Mouse (Mus musculus) hindbrain, embryonic 14.5 days (tissue): Measurements from ENCODE around the gene Ybey. TPM values are rescaled to one million over a fixed set of nuclear protein-coding genes. Genes with fewer than 3 reads are reported as not detected.

Experiments
- ATAC-seq: fragments of 200-750 bp; cut with Nextera tagmentation; 2 replicates; pipeline ENCODE4 v1.8.0; 2017; ENCODE audit warnings: moderate number of reproducible peaks, mild to moderate bottlenecking, moderate TSS enrichment, moderate library complexity; ENCODE audit not compliant: low FRiP score
- DNase-seq: peaks from one replicate; pipeline ENCODE4 v3.0.0-alpha.2; 2015; ENCODE audit warnings: low spot score
- H3K27ac ChIP-seq: fragments of 300-500 bp; sonication (generic); 2 replicates; pipeline ENCODE4 v1.5.1; 2014; ENCODE audit warnings: mild to moderate bottlenecking, moderate library complexity
- H3K27me3 ChIP-seq: fragments of 300-500 bp; sonication (generic); 2 replicates; pipeline ENCODE4 v1.6.1; 2014; ENCODE audit warnings: mild to moderate bottlenecking, low read length, mixed read lengths; ENCODE audit not compliant: control insufficient read depth, insufficient read depth
- H3K36me3 ChIP-seq: fragments of 300-500 bp; sonication (generic); replicated peaks from 2 replicates; pipeline ENCODE4 v1.6.1; 2014; ENCODE audit not compliant: control insufficient read depth, insufficient read depth
- H3K4me1 ChIP-seq: fragments of 300-500 bp; sonication (generic); replicated peaks from 2 replicates; pipeline ENCODE4 v1.6.1; 2014; ENCODE audit warnings: antibody characterized with exemption, low read length, mixed read lengths; ENCODE audit not compliant: control insufficient read depth, insufficient read depth
- H3K4me2 ChIP-seq: fragments of 300-500 bp; sonication (generic); replicated peaks from 2 replicates; pipeline ENCODE4 v1.6.1; 2014; ENCODE audit warnings: mild to moderate bottlenecking, moderate library complexity
- H3K4me3 ChIP-seq: fragments of 300-500 bp; sonication (generic); replicated peaks from 2 replicates; pipeline ENCODE4 v1.5.1; 2014; ENCODE audit warnings: mild to moderate bottlenecking, low read length
- H3K9ac ChIP-seq: fragments of 300-500 bp; sonication (generic); 2 replicates; pipeline ENCODE4 v1.6.1; 2014
- H3K9me3 ChIP-seq: fragments of 300-500 bp; sonication (generic); 2 replicates; pipeline ENCODE4 v1.6.1; 2016; ENCODE audit warnings: low read length; ENCODE audit not compliant: control insufficient read depth
- WGBS: fragments of 180-500 bp; shearing (Covaris S2); extraction: QIAGEN DNeasy Blood & Tissue Kit; methylation state at CpG from one replicate; pipeline ENCODE4 v1.1.7; 2014; 5-methylcytosine and 5-hydroxymethylcytosine counted together
- polyA plus RNA-seq: library from polyadenylated mRNA; unstranded; fragments of >200 nt; fragmentation: Nextera tagmentation; extraction: Ambion mirVana; gene quantifications from 2 replicates; pipeline ENCODE4 v1.2.1, GENCODE M21; 2014

Ybey gene
- polyA plus RNA-seq: 5.1 and 5.3 TPM in 2 replicates

- peak; percentile 99 for ATAC-seq
- H3K4me2 ChIP-seq: peak within 1 kb of the TSS; percentile 76
- WGBS: 2% methylated on average over 55 of the region's 55 CpGs
Observed at GRCm38 (mm10) chr10:76468203-76469162, at the start of gene Ybey, which contains the start of gene Mcm3ap. Gene Ybey, minus strand, starts transcription at chr10:76469114. Gene Mcm3ap, plus strand, starts transcription at chr10:76468927.

GRCm38 (mm10) chr10:76512965-76513583, 44.2 kb upstream of the Ybey start:
- H3K36me3 ChIP-seq: peaks cover 71% of the 10 kb centered on the region

More at GRCm38 (mm10) chr10:76468203-76469162, at the start of gene Ybey, which contains the start of gene Mcm3ap:
- Histone ChIP-seq H3K27ac (peak within 1 kb of the TSS; percentile 86), H3K36me3 (peaks cover 46% of the 10 kb centered on the region), H3K27me3 (no peaks in the 10 kb centered on the region), H3K9me3 (no peaks in the 10 kb centered on the region), H3K4me1 (peaks cover 3% of the 10 kb centered on the region; the same call in 1 of the 2 replicates), H3K4me3 (peak within 1 kb of the TSS; percentile 83), H3K9ac (peak within 1 kb of the TSS; percentile 91)
- peak; percentile 91 for DNase-seq

GRCm38 (mm10) chr10:76505865-76506264, 37.0 kb upstream of the Ybey start:
- Histone ChIP-seq H3K9ac (no peak overlapping the region), H3K4me2 (no peak overlapping the region), H3K36me3 (peaks cover 86% of the 10 kb centered on the region), H3K27me3 (no peaks in the 10 kb centered on the region), H3K4me3 (no peak overlapping the region), H3K27ac (no peak overlapping the region), H3K4me1 (no peaks in the 10 kb centered on the region), H3K9me3 (no peaks in the 10 kb centered on the region)
- ATAC-seq (no peak), DNase-seq (no peak)
- WGBS: 97% methylated on average over 7 of the region's 7 CpGs

More at GRCm38 (mm10) chr10:76512965-76513583, 44.2 kb upstream of the Ybey start:
- no peak overlapping the region for H3K4me2 ChIP-seq
- 44% methylated on average over 5 of the region's 5 CpGs for WGBS
- no peak overlapping the region for H3K9ac ChIP-seq
- DNase-seq (peak; percentile 71), ATAC-seq (peak; percentile 53; the same call in 1 of the 2 replicates)
- H3K4me3 ChIP-seq: no peak overlapping the region
- no peaks in the 10 kb centered on the region for H3K9me3 ChIP-seq
- no peak overlapping the region for H3K27ac ChIP-seq
- no peaks in the 10 kb centered on the region for H3K4me1 ChIP-seq
- H3K27me3 ChIP-seq: no peaks in the 10 kb centered on the region

- Histone ChIP-seq H3K27me3 (no peaks in the 10 kb centered on the region), H3K4me1 (no peaks in the 10 kb centered on the region), H3K9me3 (no peaks in the 10 kb centered on the region), H3K36me3 (peaks cover 94% of the 10 kb centered on the region), H3K4me2 (no peak overlapping the region), H3K9ac (no peak overlapping the region), H3K4me3 (no peak overlapping the region), H3K27ac (no peak overlapping the region)
- no peak for ATAC-seq
- 90% methylated on average over 11 of the region's 11 CpGs for WGBS
- no peak for DNase-seq
Observed at GRCm38 (mm10) chr10:76504271-76504943, 35.5 kb upstream of the Ybey start.

- Histone ChIP-seq H3K36me3 (peaks cover 95% of the 10 kb centered on the region), H3K9me3 (no peaks in the 10 kb centered on the region), H3K4me3 (no peak overlapping the region), H3K27me3 (no peaks in the 10 kb centered on the region), H3K9ac (no peak overlapping the region), H3K4me1 (no peaks in the 10 kb centered on the region), H3K27ac (no peak overlapping the region), H3K4me2 (no peak overlapping the region)
- ATAC-seq (no peak), DNase-seq (no peak)
- WGBS: 95% methylated on average over 4 of the region's 4 CpGs
Observed at GRCm38 (mm10) chr10:76497522-76497921, 28.6 kb upstream of the Ybey start.

- Histone ChIP-seq H3K9me3 (no peaks in the 10 kb centered on the region), H3K27ac (no peak overlapping the region), H3K27me3 (no peaks in the 10 kb centered on the region), H3K4me3 (no peak overlapping the region), H3K9ac (no peak overlapping the region), H3K4me2 (no peak overlapping the region), H3K36me3 (peaks cover 92% of the 10 kb centered on the region), H3K4me1 (no peaks in the 10 kb centered on the region)
- DNase-seq: no peak
- no peak for ATAC-seq
- 96% methylated on average over 7 of the region's 7 CpGs for WGBS
Observed at GRCm38 (mm10) chr10:76496366-76496765, 27.5 kb upstream of the Ybey start.

GRCm38 (mm10) chr10:76495501-76495900, 26.6 kb upstream of the Ybey start:
- 94% methylated on average over 6 of the region's 6 CpGs for WGBS
- peaks cover 92% of the 10 kb centered on the region for H3K36me3 ChIP-seq
- no peak overlapping the region for H3K4me3 ChIP-seq
- no peaks in the 10 kb centered on the region for H3K27me3 ChIP-seq
- no peaks in the 10 kb centered on the region for H3K9me3 ChIP-seq
- no peak overlapping the region for H3K4me2 ChIP-seq
- no peak for ATAC-seq
- DNase-seq: no peak
- H3K27ac ChIP-seq: no peak overlapping the region
- H3K9ac ChIP-seq: no peak overlapping the region
- no peaks in the 10 kb centered on the region for H3K4me1 ChIP-seq

- Histone ChIP-seq H3K4me2 (no peak overlapping the region), H3K4me1 (no peaks in the 10 kb centered on the region), H3K9ac (no peak overlapping the region), H3K27me3 (no peaks in the 10 kb centered on the region), H3K4me3 (no peak overlapping the region), H3K9me3 (no peaks in the 10 kb centered on the region), H3K36me3 (peaks cover 92% of the 10 kb centered on the region), H3K27ac (no peak overlapping the region)
- DNase-seq (no peak), ATAC-seq (no peak)
- 78% methylated on average over 1 of the region's 1 CpGs for WGBS
Observed at GRCm38 (mm10) chr10:76493527-76493926, 24.6 kb upstream of the Ybey start.

- H3K27ac ChIP-seq: no peak overlapping the region
- H3K4me1 ChIP-seq: no peaks in the 10 kb centered on the region
- no peak overlapping the region for H3K9ac ChIP-seq
- H3K27me3 ChIP-seq: no peaks in the 10 kb centered on the region
- no peak for ATAC-seq
- H3K4me3 ChIP-seq: no peak overlapping the region
- DNase-seq: no peak
- no peak overlapping the region for H3K4me2 ChIP-seq
- 96% methylated on average over 15 of the region's 15 CpGs for WGBS
- no peaks in the 10 kb centered on the region for H3K9me3 ChIP-seq
- peaks cover 97% of the 10 kb centered on the region for H3K36me3 ChIP-seq
Observed at GRCm38 (mm10) chr10:76489205-76489604, 20.3 kb upstream of the Ybey start.
